Mouse (Mus musculus) CD4-positive helper T cell, adult 2 months (primary cell): ENCODE data around the gene Amigo1.

ENCODE experiments used
- DNase-seq: peaks from one replicate; pipeline ENCODE4 v3.0.0-alpha.2; 2012; ENCODE audit warnings: low read depth, missing footprints, low spot score

The Amigo1 gene

DNA sequence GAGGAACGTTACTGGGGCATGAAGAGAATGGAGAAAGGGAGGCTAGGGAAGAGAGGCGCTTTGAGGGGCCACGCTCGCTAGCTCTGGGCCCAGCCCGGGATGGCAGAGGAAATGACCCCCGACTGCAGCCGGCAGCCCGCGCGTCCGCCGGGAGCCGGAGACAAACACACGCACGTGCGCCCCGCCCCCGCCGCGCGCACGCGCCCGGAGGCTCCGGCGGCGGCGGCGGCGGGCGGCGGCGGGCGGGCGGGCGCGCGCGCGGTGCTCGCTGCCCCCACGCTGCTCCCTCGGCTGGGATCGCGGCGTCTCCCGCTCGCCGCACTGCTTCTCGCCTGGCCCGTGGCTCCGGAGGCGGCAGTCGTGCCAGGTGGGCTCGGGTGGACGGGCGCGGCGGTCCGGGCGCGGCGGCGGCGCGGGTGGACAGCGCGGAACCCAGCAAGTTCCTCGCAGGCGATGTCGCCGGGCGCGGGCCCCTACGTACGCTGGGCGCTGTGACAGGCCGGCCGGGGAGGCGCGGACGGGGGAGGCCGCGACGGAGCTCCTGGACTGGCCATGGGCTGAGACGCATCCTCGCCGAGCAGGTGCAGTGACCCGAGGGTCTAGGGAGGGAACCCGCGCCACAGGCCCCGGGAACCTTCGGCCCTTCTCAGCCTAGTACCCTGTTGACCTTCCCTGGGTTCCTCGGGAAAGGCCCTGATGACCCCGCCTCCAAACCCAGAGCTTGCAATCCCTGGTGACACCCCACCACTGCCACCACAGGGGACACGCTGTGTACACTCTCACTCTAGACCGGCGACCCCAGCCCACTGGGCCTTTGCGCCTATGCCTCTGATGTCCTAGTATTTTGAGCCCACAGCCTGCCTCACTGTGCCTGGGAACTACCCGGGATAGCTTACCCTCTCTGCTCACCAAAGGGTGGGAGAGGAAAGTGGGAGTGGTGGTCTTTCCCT, at the start of gene Amigo1:
Gene Amigo1, plus strand, starts transcription at position 238 of the 950 bp plus-strand sequence.
- peak; percentile 67 for DNase-seq

DNA sequence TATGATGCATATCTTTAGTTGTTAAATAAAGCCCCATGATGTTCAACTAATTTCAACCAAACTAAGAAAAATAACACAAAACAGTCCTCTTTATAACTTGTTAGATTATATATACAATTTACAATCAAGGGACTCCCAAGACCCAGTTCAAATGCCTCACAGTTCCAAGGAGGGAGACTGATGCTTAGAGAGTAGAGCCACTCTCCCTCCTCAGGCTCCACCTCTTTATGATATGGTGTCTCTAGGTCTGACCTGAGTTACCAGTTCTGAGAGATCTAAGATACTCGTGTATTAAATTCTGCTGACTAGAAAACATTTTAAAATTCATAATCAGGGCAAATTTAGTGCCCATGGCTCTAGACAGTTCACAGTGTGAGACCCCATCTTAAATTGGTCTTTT, 47.0 kb upstream of the Amigo1 start:
- DNase-seq = no peak

DNA sequence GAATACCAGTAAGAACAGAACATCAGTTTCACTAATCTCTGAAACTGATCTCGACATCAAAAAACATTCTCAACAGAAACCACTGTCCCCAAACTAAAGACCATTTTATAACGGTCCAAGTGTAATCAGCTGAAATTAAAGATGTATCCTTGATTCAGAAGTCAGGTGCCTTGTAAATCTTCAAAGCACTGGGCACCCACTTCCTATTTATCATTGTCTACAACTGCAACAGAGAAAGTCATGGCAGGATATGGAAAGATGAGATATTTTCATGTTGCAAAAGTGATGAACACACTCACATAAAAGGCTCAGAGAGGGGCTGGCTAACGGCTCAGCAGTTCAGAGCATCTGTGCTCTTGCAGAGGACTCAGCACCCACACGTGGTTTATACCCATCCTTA, 45.3 kb upstream of the Amigo1 start:
- DNase-seq = peak; percentile 63

DNA sequence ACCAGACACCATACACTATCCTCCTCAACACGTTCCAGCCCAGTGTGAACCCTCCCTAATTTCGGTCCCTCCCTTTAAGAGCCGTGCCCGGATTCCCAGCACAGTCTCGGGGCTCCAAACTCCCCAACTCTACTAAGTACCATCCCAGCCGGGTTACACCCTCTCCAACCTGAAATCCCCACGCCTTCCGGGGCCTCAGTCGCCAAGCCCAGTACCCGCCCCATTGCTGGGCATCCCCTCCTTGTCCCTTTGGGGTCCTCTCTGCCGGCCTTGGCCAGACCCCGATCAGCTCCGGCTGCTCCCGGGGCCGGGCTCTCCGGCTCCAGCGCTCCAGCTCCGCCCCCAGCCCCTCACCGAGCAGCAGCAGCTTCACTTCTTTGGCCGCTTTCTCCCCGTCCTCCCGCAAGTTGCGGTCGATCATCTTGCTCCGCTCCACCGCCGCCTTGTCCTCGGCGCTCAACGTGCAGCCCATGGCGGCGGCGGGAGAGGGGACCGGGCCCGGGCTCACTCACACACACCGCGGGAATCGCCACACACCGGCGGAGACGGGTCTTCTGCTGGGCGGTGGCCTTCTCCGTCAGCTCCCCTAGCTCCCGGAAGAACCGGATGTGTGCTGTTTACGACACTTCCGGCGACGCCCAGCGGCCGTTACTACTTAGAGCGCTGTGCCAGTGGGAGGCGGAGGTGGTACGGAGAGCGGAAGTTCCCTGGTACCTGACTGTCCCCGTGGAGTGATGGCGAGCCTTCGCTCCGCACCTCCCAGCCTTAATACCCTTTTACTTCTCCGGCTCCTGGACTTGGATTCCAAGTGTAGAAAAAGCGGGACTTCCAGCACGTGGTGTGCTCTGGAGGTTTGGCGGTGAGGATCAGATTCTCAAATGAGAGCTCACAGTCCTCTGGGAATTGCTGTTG, 40.3 kb upstream of the Amigo1 start, which contains the start of gene Gnai3:
Gene Gnai3, minus strand, starts transcription at position 613 of the 912 bp plus-strand sequence.
- DNase-seq = peak; percentile 96

DNA sequence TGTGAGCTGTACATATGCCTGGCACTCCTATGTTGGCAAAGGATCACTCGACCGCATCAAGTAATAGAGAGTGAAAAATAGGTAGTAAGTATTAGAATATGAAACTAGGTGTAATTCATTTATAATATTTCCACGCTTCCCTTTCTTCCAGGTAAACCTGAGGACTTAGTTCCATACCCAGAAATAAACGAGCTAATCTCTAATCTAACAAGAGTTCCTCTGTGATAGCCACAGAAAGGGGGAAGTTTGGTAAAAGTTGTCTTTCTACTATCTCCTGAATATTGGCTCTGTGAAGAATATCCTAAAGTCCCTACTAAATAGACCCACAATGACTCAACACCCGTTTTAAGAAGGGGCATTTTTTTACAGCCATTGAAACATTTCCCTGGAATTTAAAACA, 39.5 kb upstream of the Amigo1 start:
- DNase-seq = no peak

DNA sequence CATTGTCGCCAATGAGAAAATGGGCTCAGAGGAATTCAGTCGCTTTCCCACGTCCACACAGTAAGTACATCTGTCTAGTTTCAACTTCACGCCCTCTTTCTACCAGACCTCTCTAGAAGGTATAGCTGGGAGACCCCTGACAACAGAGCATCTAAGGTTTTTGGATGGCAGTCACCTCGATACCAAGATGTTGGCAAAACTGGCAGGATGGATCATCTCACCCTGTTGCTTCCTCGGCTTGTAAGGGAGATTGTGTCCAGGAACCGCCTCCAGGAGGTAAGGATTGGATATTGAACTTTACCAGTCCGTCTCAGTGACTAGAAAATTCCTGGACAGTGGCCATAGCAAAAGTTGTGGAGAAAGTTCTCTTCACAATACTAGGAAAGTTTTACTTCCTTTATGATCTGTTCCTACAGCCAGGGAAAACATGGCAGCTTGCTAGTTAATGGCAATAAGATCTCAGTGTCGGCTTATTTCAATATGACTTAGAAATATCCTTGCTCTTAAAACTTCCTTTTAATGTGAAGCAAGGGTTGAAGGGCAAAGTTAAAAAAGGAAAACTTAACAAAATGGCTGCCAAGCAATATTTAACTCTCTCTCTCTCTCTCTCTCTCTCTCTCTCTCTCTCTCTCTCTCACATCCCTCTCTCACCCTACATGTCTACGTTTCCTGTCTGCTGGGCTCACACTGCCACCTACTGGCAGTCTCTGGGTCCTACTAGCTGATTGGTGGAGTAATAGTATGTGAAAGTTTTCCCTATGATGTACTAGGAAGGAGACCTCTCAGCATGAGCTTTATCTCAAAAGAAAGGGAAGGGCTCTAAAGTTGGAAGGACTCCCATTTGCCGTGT, 38.5 kb upstream of the Amigo1 start:
- DNase-seq = peak; percentile 92

DNA sequence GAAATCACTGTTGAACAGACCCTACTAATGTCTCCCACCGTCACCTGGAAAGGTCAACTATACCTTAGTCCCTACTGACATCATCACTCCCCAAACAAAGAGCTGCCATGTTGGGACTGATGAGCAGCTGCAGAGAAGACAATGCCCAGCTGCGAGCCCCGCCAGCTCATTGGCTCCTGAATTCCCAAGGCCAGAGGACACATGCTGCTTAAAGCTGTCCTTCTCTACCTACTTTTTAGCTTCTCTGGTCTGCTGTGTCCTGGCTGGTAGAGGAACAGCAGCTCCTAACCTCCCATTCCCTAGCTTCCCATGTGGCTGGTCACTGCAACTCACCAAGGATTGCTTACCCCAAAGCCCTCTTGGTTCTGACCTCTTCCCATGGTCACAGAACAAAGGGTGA, 33.8 kb upstream of the Amigo1 start:
- DNase-seq = no peak

DNA sequence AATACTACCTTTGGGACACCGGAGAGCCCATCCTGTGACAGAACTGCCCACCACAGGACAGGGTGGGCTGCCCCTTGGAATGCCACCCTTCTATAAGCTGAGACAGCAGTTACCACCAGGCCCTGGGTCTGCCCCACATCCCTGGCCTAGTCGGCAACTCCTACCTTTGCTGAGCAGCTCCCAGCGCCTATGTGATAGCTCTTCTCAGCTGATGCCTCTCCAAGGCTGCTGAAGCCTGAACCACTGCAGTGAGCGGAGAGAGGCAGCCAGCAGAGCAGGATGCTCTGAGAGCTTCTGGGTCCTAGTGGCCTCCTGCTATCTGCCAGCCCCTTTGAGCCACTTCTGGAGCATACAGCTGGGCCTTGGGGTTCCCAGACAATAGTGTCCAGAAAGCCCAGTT, 31.5 kb upstream of the Amigo1 start, which contains the start of gene Gpr61:
Gene Gpr61, minus strand, starts transcription at position 227 of the 400 bp plus-strand sequence.
- DNase-seq = no peak

DNA sequence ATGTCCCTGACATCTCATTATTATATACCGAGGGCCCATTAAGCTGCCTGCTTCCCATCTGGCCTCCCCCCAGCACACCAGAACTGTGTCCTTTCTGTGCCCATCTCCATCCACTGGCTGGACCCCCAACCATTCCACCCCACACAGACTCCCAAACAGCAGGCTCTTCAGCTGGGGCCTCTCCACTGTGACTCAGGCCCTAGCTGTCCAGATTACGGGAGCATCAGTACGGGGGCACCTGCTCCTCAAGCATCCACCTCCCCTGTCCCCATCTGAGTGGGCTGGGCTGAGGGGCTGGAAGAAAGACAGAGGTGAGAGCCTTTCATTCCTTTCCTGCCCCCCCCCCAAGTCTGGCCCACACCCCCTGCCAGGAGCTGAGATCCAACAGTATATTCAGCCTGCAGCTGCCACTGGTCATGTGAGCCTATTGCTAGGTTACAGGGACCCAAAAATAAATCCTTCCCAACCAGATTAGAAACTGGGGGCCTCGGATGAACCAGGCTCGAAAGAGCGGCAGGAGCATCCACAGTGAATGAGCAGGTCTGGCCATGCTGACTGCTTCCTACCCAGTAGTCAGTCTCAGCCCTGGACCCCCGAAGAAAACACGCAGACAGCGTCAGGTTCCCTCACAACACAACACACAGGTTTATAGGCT, 27.6 kb upstream of the Amigo1 start:
- no peak for DNase-seq

DNA sequence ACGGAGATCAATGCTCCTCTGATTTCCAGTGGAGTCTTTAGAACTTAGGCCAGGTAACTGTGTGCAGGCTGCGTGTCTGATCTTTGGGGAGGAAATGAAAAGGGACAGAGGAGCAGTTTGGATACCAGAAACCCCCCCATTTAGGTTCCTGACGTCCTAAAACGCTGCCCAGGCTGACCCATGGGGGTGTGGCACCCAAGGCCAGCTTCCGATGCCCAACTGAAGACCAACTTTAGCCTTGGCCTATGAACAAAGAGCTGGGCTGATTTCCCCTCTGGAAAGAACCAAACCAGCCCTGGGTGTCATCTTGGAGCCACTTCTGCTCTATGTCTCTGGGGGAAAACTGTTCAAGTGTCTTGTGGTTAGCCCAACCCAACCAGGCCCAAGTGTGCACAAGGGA, 22.0 kb upstream of the Amigo1 start:
- DNase-seq = no peak

DNA sequence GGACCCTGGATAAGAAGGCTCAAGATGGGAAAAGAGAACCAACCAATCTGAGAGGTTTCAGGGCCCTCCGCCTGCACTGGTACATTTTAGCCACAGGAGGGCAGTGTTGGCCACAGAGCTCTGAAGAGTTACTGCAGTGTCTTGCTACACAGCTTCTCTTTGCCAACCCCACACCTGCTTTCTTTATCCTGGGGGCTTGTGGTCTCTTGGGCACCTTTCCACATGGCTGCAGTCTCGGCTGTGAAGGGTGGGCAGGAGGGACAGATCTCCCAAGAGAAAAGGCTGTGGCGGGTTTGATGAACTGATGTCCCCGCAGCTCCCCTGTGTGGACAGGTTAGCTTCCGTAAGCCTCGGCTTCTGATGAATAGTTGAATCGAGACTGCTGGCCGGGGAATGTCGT, 21.3 kb upstream of the Amigo1 start:
- DNase-seq = peak; percentile 73

DNA sequence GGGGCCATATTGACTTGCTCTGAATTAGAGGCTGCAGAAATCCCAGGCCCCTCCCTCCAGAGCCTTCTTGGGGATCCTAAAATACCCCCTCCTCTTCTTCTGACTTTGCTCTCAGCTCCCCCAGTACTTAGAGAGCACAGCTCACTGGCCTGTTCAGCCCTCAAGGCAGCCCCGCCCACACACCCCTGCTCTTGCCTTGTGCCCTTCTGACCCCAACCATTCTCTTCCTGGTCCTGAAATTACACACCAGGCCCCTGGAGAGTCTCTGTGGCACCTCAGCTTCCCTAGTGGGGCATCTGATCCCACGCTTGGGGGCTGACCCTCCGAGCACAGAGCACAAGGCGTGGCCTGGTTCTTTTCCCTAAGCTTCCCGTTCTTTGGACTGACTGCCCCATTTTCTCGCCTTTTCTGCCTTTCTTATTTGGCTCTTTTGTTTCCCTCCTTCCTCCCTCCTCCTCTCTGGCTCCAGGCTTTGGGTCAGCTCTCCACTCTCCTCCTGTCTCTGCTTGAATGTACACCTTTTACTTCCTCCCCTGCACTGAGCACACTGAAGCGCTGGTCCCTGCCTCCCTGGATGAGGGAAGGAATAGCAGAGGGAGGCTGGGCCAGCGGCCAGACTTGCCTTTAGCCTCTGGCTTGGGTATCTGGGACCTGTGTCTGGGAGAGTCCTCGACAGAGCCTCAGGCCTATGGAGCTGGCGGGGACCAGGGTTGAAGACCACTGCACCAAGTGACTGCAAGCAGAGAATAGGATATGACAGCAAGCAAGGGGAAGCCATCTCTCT, 20.4 kb upstream of the Amigo1 start:
- no peak for DNase-seq

DNA sequence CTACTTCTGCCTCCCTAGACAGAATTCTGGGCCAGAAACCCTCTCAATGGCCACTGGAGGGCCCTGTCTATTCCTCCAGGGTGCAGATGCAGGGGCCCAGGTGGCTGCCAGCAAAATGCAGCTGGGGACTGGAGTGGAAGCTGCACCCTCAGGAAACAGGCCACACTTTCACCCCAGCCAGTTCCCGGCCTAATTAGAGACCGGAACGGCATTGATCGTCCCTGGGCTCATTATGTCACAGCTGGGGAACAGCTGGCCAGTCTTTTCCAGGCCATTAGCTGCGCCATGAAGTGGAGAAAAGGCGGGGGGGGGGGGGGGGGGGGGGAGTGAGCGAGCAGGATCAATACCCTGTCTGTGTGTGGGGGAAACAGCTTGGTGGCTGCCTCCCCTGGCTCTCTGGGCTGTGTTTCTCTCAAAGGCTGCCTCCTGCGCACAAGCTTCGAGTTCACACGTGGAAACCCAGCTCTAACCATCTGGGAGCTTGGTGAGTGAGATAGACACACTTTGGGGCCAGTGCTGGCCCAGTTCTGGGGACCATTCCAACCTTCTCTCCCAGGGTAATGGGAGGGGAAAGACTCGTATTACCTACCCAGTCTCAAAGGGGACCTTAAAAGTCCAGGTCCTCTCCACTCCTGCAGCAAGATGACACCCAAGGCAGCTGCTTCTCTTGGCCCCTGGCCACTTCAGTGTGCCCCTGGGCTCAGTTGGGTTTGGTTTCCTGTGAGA, 19.5 kb upstream of the Amigo1 start:
- DNase-seq = no peak

DNA sequence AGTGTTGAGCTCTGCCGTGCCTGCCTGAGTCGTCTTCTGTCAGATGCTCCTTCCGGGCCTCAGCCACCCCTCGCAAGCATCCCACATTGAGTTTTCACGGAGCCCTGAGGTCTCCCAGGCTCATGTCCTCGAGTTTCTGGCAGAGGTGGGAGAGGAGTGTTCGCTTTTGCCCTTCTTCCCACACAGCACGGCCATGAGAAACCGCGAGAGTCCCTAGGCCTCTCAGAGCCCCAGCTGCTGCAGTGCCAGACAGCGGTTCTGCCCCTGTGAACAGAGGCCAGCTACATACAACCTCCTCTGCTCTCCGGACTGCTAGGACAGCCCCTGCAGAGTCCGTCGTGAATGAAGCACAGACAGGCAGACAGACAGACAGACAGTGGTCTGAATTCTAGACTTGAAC, 18.6 kb upstream of the Amigo1 start:
- DNase-seq = no peak

DNA sequence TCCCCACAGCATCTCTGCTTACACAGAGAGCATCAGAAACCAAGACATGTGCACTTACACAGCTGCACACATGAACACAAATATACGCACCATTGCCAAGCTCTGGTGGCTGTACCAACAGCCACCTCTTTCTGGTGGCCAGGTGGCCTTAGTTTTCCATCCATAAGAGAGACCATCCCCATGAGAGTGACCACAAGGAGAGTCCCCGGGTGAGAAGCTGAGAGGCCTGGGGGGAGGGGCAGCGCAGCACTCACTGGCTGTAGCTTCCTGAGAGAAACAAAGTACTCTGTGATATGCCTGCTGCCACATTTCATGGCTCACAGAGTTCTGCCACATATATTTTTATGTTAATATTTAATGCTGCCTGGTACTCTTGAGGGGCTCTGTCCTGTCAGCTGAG, 16.9 kb upstream of the Amigo1 start:
- DNase-seq = no peak

DNA sequence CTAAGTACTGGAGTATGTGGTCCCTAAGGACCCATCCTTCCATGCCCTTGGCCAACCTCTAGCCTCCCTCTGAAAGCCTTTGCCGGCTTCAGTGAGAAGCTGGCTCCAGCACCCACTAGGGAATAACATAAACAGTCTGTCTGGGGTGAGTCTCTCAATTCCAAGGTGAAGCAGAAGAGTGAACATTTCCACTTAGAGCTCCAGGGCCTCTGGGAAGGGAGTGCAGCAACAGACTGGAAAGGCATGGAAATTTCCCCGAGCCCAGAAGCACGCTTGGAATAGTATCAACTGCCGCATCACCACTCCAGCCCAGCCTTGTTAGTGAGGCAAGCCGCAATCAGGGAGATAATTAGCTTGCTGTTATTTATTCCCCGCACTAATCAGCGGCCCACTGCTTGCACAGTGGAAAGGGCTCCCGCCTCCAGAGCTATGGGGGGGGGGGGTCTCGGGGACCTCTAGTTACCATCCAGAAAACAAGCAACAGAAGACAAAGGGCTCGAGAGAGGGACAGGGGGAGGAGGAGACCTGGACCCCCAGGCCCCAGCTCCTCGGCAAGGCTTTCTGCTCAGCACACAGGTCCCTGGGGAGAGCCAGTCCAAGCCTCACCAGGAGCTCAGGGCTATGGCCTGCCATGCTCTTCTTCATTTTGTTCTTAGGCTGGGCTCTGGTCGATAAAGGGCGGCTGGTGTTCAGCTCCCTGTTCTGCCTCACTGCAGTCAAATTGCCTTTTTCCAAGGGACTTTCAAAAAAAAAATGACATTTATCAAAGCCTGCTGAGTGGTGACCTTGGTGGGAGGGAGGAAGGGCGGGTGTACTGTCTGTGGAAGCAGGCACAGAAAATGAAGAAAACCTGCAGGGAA, 11.2 kb upstream of the Amigo1 start:
- DNase-seq = no peak

DNA sequence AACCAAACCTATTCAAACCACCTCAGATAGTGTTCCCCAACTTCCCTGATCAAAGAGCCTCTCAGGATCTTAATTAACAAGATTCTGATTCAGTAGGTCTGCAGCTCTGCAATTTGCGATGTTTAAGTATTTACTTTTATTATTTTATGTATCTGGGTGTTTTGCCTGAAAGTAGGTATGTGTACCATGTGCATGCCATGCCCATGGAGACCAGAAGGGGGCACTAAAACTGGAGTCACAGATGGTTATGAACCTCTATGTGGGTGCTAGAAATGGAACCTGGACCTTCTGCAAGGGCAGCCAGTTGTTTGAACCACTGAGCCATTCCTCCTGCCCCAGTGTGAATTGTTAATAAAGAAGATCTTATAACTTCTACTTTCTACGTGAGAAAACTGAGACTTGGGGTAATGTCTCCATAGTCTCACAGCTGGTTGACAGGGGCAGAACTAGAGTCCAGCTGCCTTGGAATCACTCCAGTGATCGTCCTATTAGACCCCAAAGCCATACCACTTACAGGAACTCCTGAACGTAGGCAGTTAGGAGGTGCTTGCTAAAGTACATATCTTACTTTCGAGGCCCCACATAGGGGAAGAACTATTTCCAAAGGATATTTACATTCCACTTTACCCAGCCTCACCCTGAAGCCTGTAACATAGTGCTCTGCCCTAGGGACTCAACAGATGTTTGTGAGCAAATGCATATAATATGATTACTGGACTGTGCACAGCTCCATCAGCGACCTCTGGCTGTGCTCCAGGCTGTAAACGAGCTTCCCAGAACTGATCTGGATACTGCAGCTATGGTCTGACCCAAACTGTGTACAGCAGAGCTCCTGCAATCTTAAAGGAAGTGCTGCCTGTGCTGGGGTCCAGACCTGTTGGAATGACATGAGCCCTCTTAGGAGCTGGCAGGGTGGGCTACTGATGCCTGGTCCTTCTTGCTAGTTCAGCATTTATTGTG, 7.1 kb upstream of the Amigo1 start:
- DNase-seq = no peak
